Mouse (Mus musculus) neural tube, embryonic 13.5 days (tissue): ENCODE results near the gene Abcf2. TPM values are rescaled to one million over a fixed set of nuclear protein-coding genes. Genes with fewer than 3 reads are reported as not detected.
A peak's percentile ranks its signal among the peaks of the same experiment; 100 is the strongest.
"Not testable (repeated sequence)": the region's sequence is repeated elsewhere in the genome, so short reads cannot be mapped to it uniquely, and the experiment has no call there.

ENCODE experiments used
- ATAC-seq: fragments of 200-750 bp; cut with Nextera tagmentation; 2 replicates; pipeline ENCODE4 v1.8.0; 2017; ENCODE audit warnings: low read depth, mild to moderate bottlenecking, moderate TSS enrichment, moderate library complexity
- H3K27ac ChIP-seq: fragments of 300-500 bp; sonication (generic); replicated peaks from 2 replicates; pipeline ENCODE4 v1.5.1; 2015; ENCODE audit warnings: moderate library complexity, mild to moderate bottlenecking, inconsistent platforms
- H3K27me3 ChIP-seq: fragments of 300-500 bp; sonication (generic); 2 replicates; pipeline ENCODE4 v1.6.1; 2015; ENCODE audit warnings: mild to moderate bottlenecking, inconsistent platforms
- H3K36me3 ChIP-seq: fragments of 300-500 bp; sonication (generic); 2 replicates; pipeline ENCODE4 v1.6.1; 2015; ENCODE audit warnings: mild to moderate bottlenecking, inconsistent platforms
- H3K4me1 ChIP-seq: fragments of 300-500 bp; sonication (generic); replicated peaks from 2 replicates; pipeline ENCODE4 v1.6.1; 2015; ENCODE audit warnings: inconsistent platforms
- H3K4me2 ChIP-seq: fragments of 300-500 bp; sonication (generic); 2 replicates; pipeline ENCODE4 v1.6.1; 2015; ENCODE audit warnings: inconsistent platforms, mild to moderate bottlenecking, moderate library complexity
- H3K4me3 ChIP-seq: fragments of 300-500 bp; sonication (generic); 2 replicates; pipeline ENCODE4 v1.5.1; 2015; ENCODE audit warnings: mild to moderate bottlenecking, inconsistent platforms
- H3K9ac ChIP-seq: fragments of 300-500 bp; sonication (generic); 2 replicates; pipeline ENCODE4 v1.6.1; 2015; ENCODE audit warnings: moderate library complexity, mild to moderate bottlenecking, inconsistent platforms
- H3K9me3 ChIP-seq: fragments of 300-500 bp; sonication (generic); 2 replicates; pipeline ENCODE4 v1.6.1; 2016; ENCODE audit warnings: inconsistent platforms
- WGBS: fragments of 180-500 bp; shearing (Covaris S2); methylation state at CpG from one replicate; pipeline ENCODE4 v1.1.7; 2015; 5-methylcytosine and 5-hydroxymethylcytosine counted together
- polyA plus RNA-seq: library from polyadenylated mRNA; unstranded; fragments of >200 nt; fragmentation: Nextera tagmentation; extraction: Ambion mirVana; gene quantifications from 2 replicates; pipeline ENCODE4 v1.2.1, GENCODE M21; 2015

The Abcf2 gene
- polyA plus RNA-seq, 1 experiment from 2014 or later, result 91.2 TPM

GRCm38 (mm10) chr5:24556709-24557108, 20.6 kb downstream of the Abcf2 start, which contains the start of gene 4931409K22Rik:
Gene 4931409K22Rik (minus strand): TSS chr5:24556809.
- Histone ChIP-seq H3K4me3 (no peak within 1 kb of the TSS), H3K9ac (no peak within 1 kb of the TSS), H3K4me2 (no peak within 1 kb of the TSS), H3K4me1 (peaks cover 10% of the 10 kb centered on the region), H3K9me3 (peaks cover 4% of the 10 kb centered on the region; the same call in 1 of the 2 replicates), H3K36me3 (no peaks in the 10 kb centered on the region), H3K27me3 (peaks cover 6% of the 10 kb centered on the region), H3K27ac (no peak within 1 kb of the TSS)
- no peak for ATAC-seq
- 85% methylated on average over 2 of the region's 2 CpGs for WGBS

DNA sequence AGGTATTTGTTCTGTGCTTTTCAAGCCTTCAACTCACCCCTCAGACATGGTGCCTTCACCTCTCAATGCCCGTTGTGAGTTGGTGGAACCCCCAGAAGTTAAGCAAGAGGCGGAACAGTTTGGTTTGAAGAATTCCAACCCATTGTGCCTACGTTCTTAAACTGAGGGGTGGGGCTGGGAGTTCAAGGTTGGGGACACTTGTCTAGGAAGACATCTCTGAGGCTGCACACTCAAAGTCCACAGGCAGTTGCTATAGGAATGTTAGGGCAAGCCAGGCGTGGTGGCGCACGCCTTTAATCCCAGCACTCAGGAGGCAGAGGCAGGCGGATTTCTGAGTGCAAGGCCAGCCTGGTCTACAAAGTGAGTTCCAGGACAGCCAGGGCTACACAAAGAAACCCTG, 21.9 kb downstream of the Abcf2 start:
- not testable (repeated sequence) for H3K27ac ChIP-seq, H3K36me3 ChIP-seq, H3K4me2 ChIP-seq, ATAC-seq, H3K9me3 ChIP-seq, H3K27me3 ChIP-seq, H3K9ac ChIP-seq, H3K4me3 ChIP-seq
- 97% methylated on average over 7 of the region's 7 CpGs for WGBS
- H3K4me1 ChIP-seq, result peaks cover 23% of the 10 kb centered on the region

GRCm38 (mm10) chr5:24553621-24554244, 23.5 kb downstream of the Abcf2 start:
- no peak overlapping the region for H3K4me2 ChIP-seq
- whole genome bisulfite sequencing, result 78% methylated on average over 5 of the region's 5 CpGs
- H3K4me3 ChIP-seq, result no peak overlapping the region
- peaks cover 6% of the 10 kb centered on the region for H3K27me3 ChIP-seq
- H3K4me1 ChIP-seq, result peaks cover 31% of the 10 kb centered on the region
- ATAC-seq, result no peak
- peaks cover 4% of the 10 kb centered on the region; the same call in 1 of the 2 replicates for H3K9me3 ChIP-seq
- no peaks in the 10 kb centered on the region for H3K36me3 ChIP-seq
- H3K27ac ChIP-seq, result no peak overlapping the region
- no peak overlapping the region for H3K9ac ChIP-seq

DNA sequence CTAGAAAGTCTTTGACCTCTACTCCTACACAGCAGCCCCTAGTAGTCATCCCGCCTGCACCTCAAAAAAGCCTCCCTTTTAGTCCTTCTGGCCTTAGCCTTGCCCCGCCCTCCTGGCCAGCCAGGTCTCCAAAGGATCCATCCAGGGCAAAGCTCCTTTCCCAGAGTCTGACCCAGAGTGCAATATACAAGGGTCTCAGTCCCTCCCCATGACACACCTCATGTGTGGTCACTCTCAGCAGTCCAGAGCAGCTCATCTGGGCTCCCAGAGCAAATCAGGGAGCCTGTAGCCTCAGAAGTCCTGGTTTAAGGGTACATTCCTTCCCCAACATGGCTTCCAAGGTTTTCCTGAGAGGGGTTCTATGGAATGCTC, 26.0 kb downstream of the Abcf2 start:
- ATAC-seq, result peak; percentile 30; the same call in 1 of the 2 replicates
- peak overlapping the region; percentile 41 for H3K4me2 ChIP-seq
- peaks cover 31% of the 10 kb centered on the region for H3K4me1 ChIP-seq
- H3K9me3 ChIP-seq, result peaks cover 4% of the 10 kb centered on the region; the same call in 1 of the 2 replicates
- H3K27me3 ChIP-seq, result peaks cover 6% of the 10 kb centered on the region
- peak overlapping the region; percentile 79 for H3K27ac ChIP-seq
- H3K9ac ChIP-seq, result peak overlapping the region; percentile 4; the same call in 1 of the 2 replicates
- no peaks in the 10 kb centered on the region for H3K36me3 ChIP-seq
- 39% methylated on average over 2 of the region's 2 CpGs for WGBS
- H3K4me3 ChIP-seq, result no peak overlapping the region

DNA sequence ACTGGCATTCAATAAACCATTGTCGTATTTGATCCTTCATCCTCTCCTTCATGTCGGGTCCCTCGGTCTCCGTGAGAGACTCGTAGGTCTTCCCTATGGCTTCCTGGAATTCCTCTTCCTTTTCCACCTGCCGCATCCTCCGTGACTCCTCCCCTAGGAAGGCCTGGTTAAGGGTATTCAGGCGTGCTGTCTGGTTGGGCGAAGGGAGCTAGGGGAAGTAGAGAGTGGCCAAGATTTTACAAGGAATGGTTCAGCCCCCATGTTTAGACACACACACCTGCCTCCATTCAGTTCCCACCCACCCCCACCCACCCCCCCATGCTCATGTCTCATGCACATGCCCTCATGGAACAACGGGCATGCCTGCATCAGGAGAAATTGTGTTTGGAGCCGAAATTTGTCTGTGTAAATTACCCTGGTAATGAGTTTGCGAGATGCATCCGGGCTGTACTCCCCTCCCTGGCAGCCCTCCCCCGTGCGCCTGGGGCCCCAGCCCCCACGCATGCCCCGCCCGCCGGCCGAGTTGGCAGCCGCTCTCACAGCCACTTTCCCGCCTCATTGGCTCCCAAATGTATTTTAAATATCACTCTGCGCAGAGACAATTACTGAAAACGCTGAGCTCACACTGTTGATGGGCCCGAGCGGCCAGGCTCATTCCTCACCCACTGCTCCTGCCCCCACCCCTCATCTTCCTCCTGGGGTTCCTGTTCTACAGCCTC, 26.5 kb downstream of the Abcf2 start:
- H3K27me3 ChIP-seq, result peaks cover 6% of the 10 kb centered on the region
- ATAC-seq, result peak; percentile 89
- peak overlapping the region; percentile 4; the same call in 1 of the 2 replicates for H3K9ac ChIP-seq
- H3K4me1 ChIP-seq, result peaks cover 31% of the 10 kb centered on the region
- H3K9me3 ChIP-seq, result peaks cover 1% of the 10 kb centered on the region; the same call in 1 of the 2 replicates
- H3K4me3 ChIP-seq, result no peak overlapping the region
- H3K27ac ChIP-seq, result peak overlapping the region; percentile 79
- WGBS, result 18% methylated on average over 26 of the region's 26 CpGs
- H3K36me3 ChIP-seq, result no peaks in the 10 kb centered on the region
- H3K4me2 ChIP-seq, result peak overlapping the region; percentile 41

DNA sequence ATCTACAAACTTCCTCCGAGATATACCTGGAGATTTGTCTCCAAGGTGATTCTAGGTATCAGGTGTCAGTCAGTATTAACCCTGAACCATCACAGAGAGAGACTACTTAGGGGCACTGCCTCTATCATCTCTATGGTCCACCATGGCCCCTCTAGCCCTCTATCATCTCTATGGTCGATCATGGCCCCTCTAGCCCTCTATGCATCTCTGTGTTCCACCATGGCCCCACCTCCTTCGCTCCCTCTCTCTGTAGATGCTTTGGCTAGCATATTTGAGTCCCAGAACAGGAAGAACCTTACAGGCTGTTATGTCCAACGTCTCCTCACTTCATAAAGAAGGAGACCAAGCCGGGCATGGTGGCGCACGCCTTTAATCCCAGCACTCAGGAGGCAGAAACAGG, 34.6 kb downstream of the Abcf2 start:
- no peaks in the 10 kb centered on the region for H3K36me3 ChIP-seq
- no peak overlapping the region for H3K4me2 ChIP-seq
- no peak overlapping the region for H3K27ac ChIP-seq
- H3K4me3 ChIP-seq, result no peak overlapping the region
- no peak for ATAC-seq
- H3K27me3 ChIP-seq, result no peaks in the 10 kb centered on the region; the same call in 1 of the 2 replicates
- H3K9ac ChIP-seq, result no peak overlapping the region
- WGBS, result 79% methylated on average over 7 of the region's 7 CpGs
- peaks cover 19% of the 10 kb centered on the region for H3K4me1 ChIP-seq
- no peaks in the 10 kb centered on the region for H3K9me3 ChIP-seq

DNA sequence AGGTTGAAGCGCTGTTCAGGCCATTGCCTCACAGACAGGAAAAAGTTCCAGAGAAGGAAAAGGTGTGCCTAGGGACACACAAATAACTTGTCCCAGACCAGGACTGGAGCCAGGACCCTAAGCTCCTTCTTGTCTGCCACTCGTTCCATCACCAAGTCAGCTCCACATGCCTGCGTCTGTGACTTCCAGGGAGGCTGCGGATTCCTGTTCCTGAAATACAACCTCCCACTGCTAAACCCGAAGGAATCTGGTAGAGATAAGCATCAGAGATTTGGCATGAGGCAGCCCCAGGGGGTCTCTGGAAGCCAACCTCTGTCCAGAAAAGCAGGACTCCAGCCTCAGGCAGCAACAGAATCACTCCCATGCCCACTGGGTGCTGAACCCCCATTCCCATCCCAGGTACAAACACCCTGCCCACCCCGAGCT, 36.1 kb downstream of the Abcf2 start:
- no peaks in the 10 kb centered on the region for H3K9me3 ChIP-seq
- WGBS, result 51% methylated on average over 6 of the region's 6 CpGs
- peaks cover 27% of the 10 kb centered on the region for H3K4me1 ChIP-seq
- no peak overlapping the region for H3K4me3 ChIP-seq
- peak overlapping the region; percentile 20; the same call in 1 of the 2 replicates for H3K4me2 ChIP-seq
- H3K36me3 ChIP-seq, result no peaks in the 10 kb centered on the region
- H3K27ac ChIP-seq, result no peak overlapping the region
- H3K9ac ChIP-seq, result no peak overlapping the region
- ATAC-seq, result no peak
- H3K27me3 ChIP-seq, result peaks cover 4% of the 10 kb centered on the region; the same call in 1 of the 2 replicates

- WGBS, result 38% methylated on average over 14 of the region's 14 CpGs
- peak within 1 kb of the TSS; percentile 20 for H3K4me2 ChIP-seq
- ATAC-seq, result no peak
Measured at GRCm38 (mm10) chr5:24540387-24541143, 36.7 kb downstream of the Abcf2 start, which contains the start of gene Asb10. Gene Asb10 (minus strand): TSS chr5:24540978.

DNA sequence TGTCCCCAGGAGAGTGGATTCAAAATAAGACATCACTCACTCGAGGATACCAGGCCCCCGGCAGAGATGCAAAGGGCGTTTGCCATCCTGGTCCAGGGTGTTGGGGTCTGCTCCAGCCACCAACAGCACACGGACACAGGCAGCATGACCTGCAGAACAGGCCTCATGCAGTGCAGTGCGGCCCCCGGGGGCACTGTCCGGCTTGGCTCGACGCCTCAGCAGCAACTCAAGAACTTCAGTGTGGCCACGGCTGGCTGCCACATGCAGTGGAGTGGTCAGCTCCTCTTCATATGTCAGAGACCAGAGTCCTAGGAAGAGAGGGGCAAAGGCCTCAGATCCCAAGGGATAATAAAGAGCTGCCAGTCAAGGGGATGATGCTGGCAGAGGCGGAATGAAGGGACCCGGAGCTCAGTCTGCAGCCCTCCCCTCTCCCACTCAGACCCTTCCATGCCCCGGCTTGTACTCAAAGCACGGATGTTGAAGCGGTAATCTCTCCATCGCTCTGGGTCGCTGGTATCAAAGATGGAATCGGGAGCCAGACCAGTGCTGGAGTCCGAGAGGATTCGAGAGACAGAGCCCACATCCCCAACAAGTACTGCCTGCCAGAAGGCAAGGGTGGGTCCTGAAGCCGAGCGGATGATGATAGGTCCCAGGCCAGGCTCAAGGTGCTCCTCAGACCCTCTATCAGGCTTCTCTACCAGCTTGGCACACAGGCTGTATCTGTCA, 37.5 kb downstream of the Abcf2 start:
- no peak overlapping the region for H3K27ac ChIP-seq
- no peaks in the 10 kb centered on the region for H3K9me3 ChIP-seq
- H3K4me1 ChIP-seq, result peaks cover 27% of the 10 kb centered on the region
- no peak for ATAC-seq
- H3K4me2 ChIP-seq, result no peak overlapping the region
- peaks cover 9% of the 10 kb centered on the region; the same call in 1 of the 2 replicates for H3K27me3 ChIP-seq
- no peak overlapping the region for H3K4me3 ChIP-seq
- 86% methylated on average over 22 of the region's 22 CpGs for WGBS
- H3K9ac ChIP-seq, result no peak overlapping the region
- H3K36me3 ChIP-seq, result no peaks in the 10 kb centered on the region

More at GRCm38 (mm10) chr5:24540387-24541143, 36.7 kb downstream of the Abcf2 start, which contains the start of gene Asb10:
- Histone ChIP-seq H3K4me1 (peaks cover 27% of the 10 kb centered on the region), H3K4me3 (no peak within 1 kb of the TSS), H3K36me3 (no peaks in the 10 kb centered on the region), H3K27me3 (peaks cover 6% of the 10 kb centered on the region; the same call in 1 of the 2 replicates), H3K9ac (no peak within 1 kb of the TSS), H3K9me3 (no peaks in the 10 kb centered on the region), H3K27ac (no peak within 1 kb of the TSS)

- ATAC-seq, result no peak
Measured at GRCm38 (mm10) chr5:24537618-24538017, 39.6 kb downstream of the Abcf2 start.

DNA sequence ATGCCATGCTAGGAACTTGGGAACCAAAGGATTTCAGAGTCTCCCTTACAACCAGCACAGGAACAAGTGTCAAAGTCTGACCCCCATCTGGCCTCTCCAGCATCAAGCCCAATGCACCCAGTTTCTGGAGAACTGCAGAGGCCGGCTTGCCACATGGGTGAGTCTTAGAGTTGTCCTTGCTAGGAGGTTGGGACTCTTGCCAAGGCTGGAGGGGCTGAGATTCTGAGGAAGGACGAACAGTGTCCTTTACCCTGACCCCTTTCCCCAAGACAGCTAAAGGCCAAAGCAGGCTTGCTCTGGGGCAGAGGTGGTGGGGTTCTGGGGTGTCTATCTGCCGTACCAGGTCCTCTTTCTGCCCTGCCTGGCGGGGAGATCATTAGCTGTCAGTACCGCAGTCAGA, 40.8 kb downstream of the Abcf2 start:
- 59% methylated on average over 5 of the region's 5 CpGs for WGBS
- H3K27ac ChIP-seq, result no peak overlapping the region
- H3K36me3 ChIP-seq, result no peaks in the 10 kb centered on the region
- no peak overlapping the region for H3K9ac ChIP-seq
- ATAC-seq, result no peak
- H3K4me3 ChIP-seq, result no peak overlapping the region
- no peak overlapping the region for H3K4me2 ChIP-seq
- peaks cover 27% of the 10 kb centered on the region for H3K4me1 ChIP-seq
- peaks cover 25% of the 10 kb centered on the region for H3K27me3 ChIP-seq
- no peaks in the 10 kb centered on the region for H3K9me3 ChIP-seq

More at GRCm38 (mm10) chr5:24537618-24538017, 39.6 kb downstream of the Abcf2 start:
- WGBS, result 63% methylated on average over 16 of the region's 16 CpGs
- H3K27me3 ChIP-seq, result peaks cover 14% of the 10 kb centered on the region
- H3K4me1 ChIP-seq, result peaks cover 27% of the 10 kb centered on the region
- H3K27ac ChIP-seq, result no peak overlapping the region
- H3K36me3 ChIP-seq, result no peaks in the 10 kb centered on the region
- no peak overlapping the region for H3K4me3 ChIP-seq
- H3K4me2 ChIP-seq, result no peak overlapping the region
- H3K9me3 ChIP-seq, result no peaks in the 10 kb centered on the region
- H3K9ac ChIP-seq, result no peak overlapping the region
